Mouse (Mus musculus) intestine, embryonic 16.5 days (tissue): ENCODE measurements around the gene Rtl10. TPM values are rescaled to one million over a fixed set of nuclear protein-coding genes. Genes with fewer than 3 reads are reported as not detected.

Experiments
- ATAC-seq: fragments of 200-750 bp; cut with Nextera tagmentation; 2 replicates; pipeline ENCODE4 v1.8.0; 2017; ENCODE audit warnings: moderate TSS enrichment, moderate library complexity
- H3K27ac ChIP-seq: fragments of 300-500 bp; sonication (generic); 2 replicates; pipeline ENCODE4 v1.5.1; 2014; ENCODE audit warnings: mild to moderate bottlenecking, low read length
- H3K27me3 ChIP-seq: fragments of 300-500 bp; sonication (generic); replicated peaks from 2 replicates; pipeline ENCODE4 v1.6.1; 2014; ENCODE audit warnings: low read length, control low read depth, mixed read lengths; ENCODE audit not compliant: control insufficient read depth, insufficient read depth
- H3K36me3 ChIP-seq: fragments of 300-500 bp; sonication (generic); 2 replicates; pipeline ENCODE4 v1.6.1; 2014; ENCODE audit warnings: low read length, control low read depth; ENCODE audit not compliant: control insufficient read depth, insufficient read depth
- H3K4me1 ChIP-seq: fragments of 300-500 bp; sonication (generic); 2 replicates; pipeline ENCODE4 v1.6.1; 2014; ENCODE audit warnings: low read length, control low read depth, mixed read lengths; ENCODE audit not compliant: control insufficient read depth, insufficient read depth
- H3K4me2 ChIP-seq: fragments of 300-500 bp; sonication (generic); 2 replicates; pipeline ENCODE4 v1.6.1; 2014; ENCODE audit warnings: low read depth, low read length, control low read depth
- H3K4me3 ChIP-seq: fragments of 300-500 bp; sonication (generic); 2 replicates; pipeline ENCODE4 v1.5.1; 2014; ENCODE audit warnings: mild to moderate bottlenecking, low read length
- H3K9ac ChIP-seq: fragments of 300-500 bp; sonication (generic); 2 replicates; pipeline ENCODE4 v1.6.1; 2014; ENCODE audit warnings: low read depth, low read length
- H3K9me3 ChIP-seq: fragments of 300-500 bp; sonication (generic); 2 replicates; pipeline ENCODE4 v1.6.1; 2016; ENCODE audit warnings: low read length, control low read depth; ENCODE audit not compliant: control insufficient read depth
- WGBS: fragments of 180-500 bp; shearing (Covaris S2); extraction: QIAGEN DNeasy Blood & Tissue Kit; methylation state at CpG from one replicate; pipeline ENCODE4 v1.1.7; 2014; 5-methylcytosine and 5-hydroxymethylcytosine counted together
- polyA plus RNA-seq: library from polyadenylated mRNA; unstranded; fragments of >200 nt; fragmentation: Nextera tagmentation; extraction: Ambion mirVana; gene quantifications from 2 replicates; pipeline ENCODE4 v1.2.1, GENCODE M21; 2015

Rtl10 gene
- polyA plus RNA-seq, 1 experiment from 2014 or later: 2.4 TPM

DNA sequence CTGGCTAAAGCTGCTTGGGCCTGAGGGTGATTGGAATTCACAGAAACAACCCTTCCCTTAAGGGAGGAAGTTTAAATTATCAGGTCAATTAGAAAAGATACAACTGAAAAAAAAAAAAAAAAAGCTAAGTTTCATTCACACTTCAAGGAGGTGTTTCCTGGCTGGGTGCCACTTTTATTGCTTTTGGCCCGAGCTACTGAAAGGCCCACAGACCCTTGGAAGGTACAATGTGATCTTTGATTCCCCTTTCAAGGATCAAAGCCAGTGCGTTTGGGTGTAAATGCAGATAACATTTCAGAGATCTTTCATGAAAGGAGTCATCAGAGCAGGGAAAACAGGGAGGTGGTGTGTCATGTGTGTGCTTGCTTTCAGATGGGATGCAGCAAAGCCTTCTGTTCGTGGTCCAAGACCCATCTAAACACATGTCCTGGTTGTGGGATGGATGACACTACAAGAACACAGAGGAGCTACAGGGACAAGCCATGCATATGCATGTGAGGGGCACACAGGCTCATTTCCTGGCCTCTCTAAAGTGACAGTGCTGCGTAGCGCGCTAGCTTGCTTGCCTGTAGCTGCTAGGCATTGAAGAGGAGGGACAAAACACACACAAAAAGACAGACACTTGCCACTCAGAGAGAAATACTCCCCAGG, 711 bp upstream of the Rtl10 start:
- peak overlapping the region; percentile 94 for H3K4me3 ChIP-seq
- peak; percentile 71 for ATAC-seq
- H3K9me3 ChIP-seq: no peaks in the 10 kb centered on the region
- peak overlapping the region; percentile 71 for H3K4me2 ChIP-seq
- H3K27ac ChIP-seq: peak overlapping the region; percentile 79
- peaks cover 14% of the 10 kb centered on the region for H3K4me1 ChIP-seq
- H3K36me3 ChIP-seq: 0 out of 2 replicates have a peak, but pooled peaks cover 2% of the 10 kb centered on the region
- H3K9ac ChIP-seq: peak overlapping the region; percentile 87
- H3K27me3 ChIP-seq: no peaks in the 10 kb centered on the region
- WGBS: 6% methylated on average over 6 of the region's 6 CpGs

DNA sequence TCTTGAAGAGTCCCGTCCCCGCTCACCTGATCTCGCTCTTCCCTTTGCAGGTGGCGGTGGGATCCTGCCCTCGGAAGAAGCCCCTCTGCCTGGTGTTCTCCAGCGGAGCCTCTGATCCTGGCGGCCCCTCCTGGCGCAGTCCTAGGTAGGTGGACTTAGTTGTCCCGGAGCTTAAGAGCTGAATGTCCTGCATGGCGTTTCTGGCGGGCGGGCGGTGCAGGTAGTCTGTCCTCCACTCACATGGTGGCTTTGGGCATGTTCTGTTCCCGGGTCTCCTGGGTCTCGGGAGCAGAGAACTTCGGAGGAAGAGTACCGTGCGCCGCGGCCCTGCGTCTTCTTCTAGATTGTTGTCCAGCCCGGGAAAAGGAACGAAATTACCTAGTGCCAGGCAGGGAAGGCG, 295 bp downstream of the Rtl10 start:
- Histone ChIP-seq H3K4me2 (peak overlapping the region; percentile 71), H3K4me3 (peak overlapping the region; percentile 94), H3K9me3 (no peaks in the 10 kb centered on the region), H3K27ac (0 out of 2 replicates have a peak overlapping the region, but pooled peaks have one; percentile 19), H3K36me3 (0 out of 2 replicates have a peak, but pooled peaks cover 2% of the 10 kb centered on the region), H3K9ac (peak overlapping the region; percentile 87), H3K4me1 (peaks cover 14% of the 10 kb centered on the region), H3K27me3 (no peaks in the 10 kb centered on the region)
- ATAC-seq: peak; percentile 64
- 0% methylated on average over 24 of the region's 24 CpGs for WGBS

DNA sequence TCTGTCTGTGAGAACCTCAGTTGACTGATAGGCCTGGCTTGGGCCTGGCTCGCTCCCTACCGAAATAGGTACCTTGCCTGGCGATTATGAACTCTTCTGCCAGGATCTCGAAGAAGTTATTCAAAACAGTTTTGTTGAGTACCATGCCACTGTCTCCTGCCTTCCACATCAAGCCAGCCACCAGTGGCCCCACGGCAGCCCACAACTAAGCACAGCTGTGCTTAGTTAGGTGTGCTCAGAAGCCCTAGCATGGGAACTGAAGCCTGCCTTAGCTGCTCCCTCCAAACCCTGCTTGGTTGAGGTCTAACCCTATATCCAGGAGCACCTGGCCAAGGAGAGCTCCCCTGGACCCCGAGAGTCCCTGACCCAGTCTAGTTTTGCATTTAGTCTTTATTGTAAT, 2.8 kb downstream of the Rtl10 start:
- peaks cover 14% of the 10 kb centered on the region for H3K4me1 ChIP-seq
- no peak overlapping the region for H3K27ac ChIP-seq
- WGBS: 94% methylated on average over 6 of the region's 6 CpGs
- no peaks in the 10 kb centered on the region for H3K9me3 ChIP-seq
- no peak overlapping the region for H3K4me2 ChIP-seq
- no peak for ATAC-seq
- H3K27me3 ChIP-seq: no peaks in the 10 kb centered on the region
- H3K9ac ChIP-seq: no peak overlapping the region
- 0 out of 2 replicates have a peak, but pooled peaks cover 2% of the 10 kb centered on the region for H3K36me3 ChIP-seq
- no peak overlapping the region for H3K4me3 ChIP-seq

DNA sequence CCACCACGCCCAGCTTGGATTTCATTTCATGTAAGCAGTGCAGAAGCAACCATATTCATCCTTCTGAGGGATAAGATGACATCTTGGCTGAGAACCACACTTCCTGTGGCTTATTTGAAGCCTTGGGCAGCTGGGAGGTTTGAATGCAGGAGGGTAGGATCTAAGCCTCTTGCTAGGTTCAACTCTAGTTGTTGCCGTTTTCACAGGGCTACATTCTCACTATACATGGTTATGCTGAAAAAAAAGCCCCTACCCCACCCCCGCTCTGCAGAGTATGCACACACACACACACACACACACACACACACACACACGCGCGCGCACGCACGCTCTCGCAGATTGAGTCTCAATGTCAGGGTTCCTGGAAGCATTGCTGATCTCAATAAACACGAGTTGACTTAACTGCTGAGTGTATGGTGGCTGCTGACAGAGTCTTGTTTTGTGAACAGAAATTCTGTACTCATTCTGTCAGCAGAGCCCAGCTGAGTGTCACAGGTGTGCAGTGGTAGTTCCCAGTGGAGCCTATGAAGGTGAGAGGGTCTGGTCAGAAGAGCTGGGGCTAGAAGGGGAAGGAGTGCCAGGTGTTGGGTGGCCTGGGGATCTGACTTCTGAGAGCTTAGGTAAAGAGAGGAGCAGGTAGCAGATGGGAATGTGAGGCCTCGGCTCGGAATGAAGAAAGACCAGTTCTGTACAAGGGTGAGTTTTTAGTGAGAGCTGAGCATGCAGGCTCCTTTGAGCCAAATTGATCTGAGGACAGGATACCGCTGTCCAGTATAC, 5.1 kb downstream of the Rtl10 start:
- ATAC-seq: no peak
- WGBS: 87% methylated on average over 14 of the region's 14 CpGs
- no peak overlapping the region for H3K9ac ChIP-seq

GRCm38 (mm10) chr16:18506524-18507199, 8.0 kb downstream of the Rtl10 start:
- peak; percentile 84 for ATAC-seq
- 0 out of 2 replicates have a peak, but pooled peaks cover 2% of the 10 kb centered on the region for H3K36me3 ChIP-seq
- 91% methylated on average over 3 of the region's 3 CpGs for WGBS
- no peak overlapping the region for H3K9ac ChIP-seq
- no peak overlapping the region for H3K27ac ChIP-seq
- H3K4me1 ChIP-seq: no peaks in the 10 kb centered on the region; the same call in 1 of the 2 replicates
- no peaks in the 10 kb centered on the region for H3K9me3 ChIP-seq
- no peak overlapping the region for H3K4me3 ChIP-seq
- H3K4me2 ChIP-seq: no peak overlapping the region
- no peaks in the 10 kb centered on the region for H3K27me3 ChIP-seq

More for the DNA sequence above, 5.1 kb downstream of the Rtl10 start:
- Histone ChIP-seq H3K9me3 (no peaks in the 10 kb centered on the region), H3K4me1 (peaks cover 9% of the 10 kb centered on the region), H3K27ac (no peak overlapping the region), H3K4me2 (no peak overlapping the region), H3K4me3 (no peak overlapping the region), H3K27me3 (no peaks in the 10 kb centered on the region), H3K36me3 (0 out of 2 replicates have a peak, but pooled peaks cover 2% of the 10 kb centered on the region)

- no peak overlapping the region for H3K4me2 ChIP-seq
- no peak overlapping the region for H3K4me3 ChIP-seq
- no peaks in the 10 kb centered on the region for H3K9me3 ChIP-seq
- H3K36me3 ChIP-seq: no peaks in the 10 kb centered on the region
- H3K4me1 ChIP-seq: no peaks in the 10 kb centered on the region; the same call in 1 of the 2 replicates
- no peaks in the 10 kb centered on the region for H3K27me3 ChIP-seq
- H3K9ac ChIP-seq: no peak overlapping the region
- 23% methylated on average over 1 of the region's 1 CpGs for WGBS
- peak; percentile 58; the same call in 1 of the 2 replicates for ATAC-seq
- H3K27ac ChIP-seq: no peak overlapping the region
Observed at GRCm38 (mm10) chr16:18507200-18507549, 8.5 kb downstream of the Rtl10 start.

GRCm38 (mm10) chr16:18511741-18512140, 13.0 kb downstream of the Rtl10 start:
- 81% methylated on average over 5 of the region's 5 CpGs for WGBS
- H3K27me3 ChIP-seq: no peaks in the 10 kb centered on the region
- no peak overlapping the region for H3K4me3 ChIP-seq
- no peak for ATAC-seq
- no peak overlapping the region for H3K4me2 ChIP-seq
- H3K9me3 ChIP-seq: no peaks in the 10 kb centered on the region
- no peak overlapping the region for H3K9ac ChIP-seq
- no peak overlapping the region for H3K27ac ChIP-seq
- no peaks in the 10 kb centered on the region for H3K36me3 ChIP-seq
- H3K4me1 ChIP-seq: no peaks in the 10 kb centered on the region; the same call in 1 of the 2 replicates

- Histone ChIP-seq H3K4me2 (no peak overlapping the region), H3K4me3 (no peak overlapping the region), H3K27ac (no peak overlapping the region), H3K9ac (no peak overlapping the region), H3K27me3 (no peaks in the 10 kb centered on the region), H3K36me3 (no peaks in the 10 kb centered on the region), H3K4me1 (no peaks in the 10 kb centered on the region; the same call in 1 of the 2 replicates), H3K9me3 (no peaks in the 10 kb centered on the region)
- no peak for ATAC-seq
- WGBS: 41% methylated on average over 6 of the region's 6 CpGs
Observed at GRCm38 (mm10) chr16:18513508-18513907, 14.8 kb downstream of the Rtl10 start.

GRCm38 (mm10) chr16:18518091-18518490, 19.4 kb downstream of the Rtl10 start:
- Histone ChIP-seq H3K4me2 (no peak overlapping the region), H3K4me1 (no peaks in the 10 kb centered on the region), H3K9me3 (no peaks in the 10 kb centered on the region), H3K4me3 (no peak overlapping the region), H3K27ac (no peak overlapping the region), H3K27me3 (no peaks in the 10 kb centered on the region), H3K36me3 (no peaks in the 10 kb centered on the region), H3K9ac (no peak overlapping the region)
- no peak for ATAC-seq
